Mouse (Mus musculus): Measurements from ENCODE around the gene Arhgap5. TPM values are rescaled to one million over a fixed set of nuclear protein-coding genes. Genes with fewer than 3 reads are reported as not detected.

The Arhgap5 gene
- 9.9 and 10.6 TPM in 2 replicates for polyA plus RNA-seq (2015; fragmentation: Nextera tagmentation; extraction: Ambion mirVana)

- Histone ChIP-seq H3K36me3 (ENCODE audit: control insufficient read depth, insufficient read depth) (no peaks in the 10 kb centered on the region), H3K27ac (ENCODE audit: low read length) (peak within 1 kb of the TSS; percentile 90), H3K27me3 (ENCODE audit: control insufficient read depth, insufficient read depth, low read depth, low read length) (peaks cover 7% of the 10 kb centered on the region), H3K9me3 (replicated peaks; ENCODE audit: control insufficient read depth, low read length) (no peaks in the 10 kb centered on the region), H3K9ac (ENCODE audit: low read depth, low read length) (peak within 1 kb of the TSS; percentile 81), H3K4me2 (ENCODE audit: low read depth, low read length) (peak within 1 kb of the TSS; percentile 90), H3K4me3 (ENCODE audit: low read depth, low read length) (peak within 1 kb of the TSS; percentile 83), H3K4me1 (ENCODE audit: control insufficient read depth, low read depth, low read length) (no peaks in the 10 kb centered on the region; the same call in 1 of the 2 replicates)
- 0% methylated on average over 73 of the region's 119 CpGs for WGBS (ENCODE audit: insufficient replicate concordance)
- peak; percentile 90 for ATAC-seq (ENCODE audit: low read depth)
These were observed at the start of gene Arhgap5 for GRCm38 (mm10) chr12:52503456-52504320. TSS of gene Arhgap5 (plus strand) at chr12:52503972.

- Histone ChIP-seq H3K4me1 (ENCODE audit: control insufficient read depth, low read depth, low read length) (no peaks in the 10 kb centered on the region), H3K4me3 (ENCODE audit: low read depth, low read length) (no peak overlapping the region), H3K9ac (ENCODE audit: low read depth, low read length) (no peak overlapping the region), H3K4me2 (ENCODE audit: low read depth, low read length) (no peak overlapping the region), H3K9me3 (replicated peaks; ENCODE audit: control insufficient read depth, low read length) (no peaks in the 10 kb centered on the region), H3K27ac (ENCODE audit: low read length) (no peak overlapping the region), H3K27me3 (ENCODE audit: control insufficient read depth, insufficient read depth, low read depth, low read length) (no peaks in the 10 kb centered on the region), H3K36me3 (ENCODE audit: control insufficient read depth, insufficient read depth) (no peaks in the 10 kb centered on the region)
- ATAC-seq (ENCODE audit: low read depth), result peak; percentile 73
These were observed 39.2 kb upstream of the Arhgap5 start for GRCm38 (mm10) chr12:52464593-52464992.

- Histone ChIP-seq H3K4me3 (ENCODE audit: low read depth, low read length) (no peak overlapping the region), H3K36me3 (ENCODE audit: control insufficient read depth, insufficient read depth) (no peaks in the 10 kb centered on the region), H3K4me1 (ENCODE audit: control insufficient read depth, low read depth, low read length) (no peaks in the 10 kb centered on the region), H3K27ac (ENCODE audit: low read length) (no peak overlapping the region), H3K4me2 (ENCODE audit: low read depth, low read length) (no peak overlapping the region), H3K9ac (ENCODE audit: low read depth, low read length) (no peak overlapping the region), H3K9me3 (replicated peaks; ENCODE audit: control insufficient read depth, low read length) (no peaks in the 10 kb centered on the region), H3K27me3 (ENCODE audit: control insufficient read depth, insufficient read depth, low read depth, low read length) (no peaks in the 10 kb centered on the region)
- WGBS (ENCODE audit: insufficient replicate concordance), result 66% methylated on average over 4 of the region's 4 CpGs
- no peak for ATAC-seq (ENCODE audit: low read depth)
These were observed 32.2 kb upstream of the Arhgap5 start for GRCm38 (mm10) chr12:52471621-52472020.

- H3K4me3 ChIP-seq (ENCODE audit: low read depth, low read length), result peak overlapping the region; percentile 1; the same call in 1 of the 2 replicates
- no peaks in the 10 kb centered on the region for H3K9me3 ChIP-seq (replicated peaks; ENCODE audit: control insufficient read depth, low read length)
- H3K4me1 ChIP-seq (ENCODE audit: control insufficient read depth, low read depth, low read length), result no peaks in the 10 kb centered on the region
- WGBS (ENCODE audit: insufficient replicate concordance), result 30% methylated on average over 18 of the region's 18 CpGs
- no peaks in the 10 kb centered on the region for H3K27me3 ChIP-seq (ENCODE audit: control insufficient read depth, insufficient read depth, low read depth, low read length)
- no peaks in the 10 kb centered on the region for H3K36me3 ChIP-seq (ENCODE audit: control insufficient read depth, insufficient read depth)
- no peak overlapping the region for H3K9ac ChIP-seq (ENCODE audit: low read depth, low read length)
- peak overlapping the region; percentile 34 for H3K4me2 ChIP-seq (ENCODE audit: low read depth, low read length)
- peak; percentile 68; the same call in 1 of the 2 replicates for ATAC-seq (ENCODE audit: low read depth)
- 0 out of 2 replicates have a peak overlapping the region, but pooled peaks have one; percentile 12 for H3K27ac ChIP-seq (ENCODE audit: low read length)
These were observed 29.5 kb upstream of the Arhgap5 start for GRCm38 (mm10) chr12:52473988-52474968.

- Histone ChIP-seq H3K9me3 (replicated peaks; ENCODE audit: control insufficient read depth, low read length) (no peaks in the 10 kb centered on the region), H3K4me3 (ENCODE audit: low read depth, low read length) (no peak overlapping the region), H3K4me2 (ENCODE audit: low read depth, low read length) (no peak overlapping the region), H3K27me3 (ENCODE audit: control insufficient read depth, insufficient read depth, low read depth, low read length) (no peaks in the 10 kb centered on the region), H3K9ac (ENCODE audit: low read depth, low read length) (no peak overlapping the region), H3K27ac (ENCODE audit: low read length) (no peak overlapping the region), H3K4me1 (ENCODE audit: control insufficient read depth, low read depth, low read length) (no peaks in the 10 kb centered on the region), H3K36me3 (ENCODE audit: control insufficient read depth, insufficient read depth) (no peaks in the 10 kb centered on the region)
- WGBS (ENCODE audit: insufficient replicate concordance), result 85% methylated on average over 6 of the region's 6 CpGs
- ATAC-seq (ENCODE audit: low read depth), result no peak
These were observed 27.7 kb upstream of the Arhgap5 start for GRCm38 (mm10) chr12:52476036-52476435.

GRCm38 (mm10) chr12:52478611-52479010 lies 25.2 kb upstream of the Arhgap5 start:
- ATAC-seq (ENCODE audit: low read depth), result no peak
- Histone ChIP-seq H3K9ac (ENCODE audit: low read depth, low read length) (no peak overlapping the region), H3K9me3 (replicated peaks; ENCODE audit: control insufficient read depth, low read length) (no peaks in the 10 kb centered on the region)

GRCm38 (mm10) chr12:52479323-52479722 lies 24.4 kb upstream of the Arhgap5 start:
- H3K4me1 ChIP-seq (ENCODE audit: control insufficient read depth, low read depth, low read length), result no peaks in the 10 kb centered on the region
- no peak overlapping the region for H3K27ac ChIP-seq (ENCODE audit: low read length)
- no peak overlapping the region for H3K9ac ChIP-seq (ENCODE audit: low read depth, low read length)
- H3K27me3 ChIP-seq (ENCODE audit: control insufficient read depth, insufficient read depth, low read depth, low read length), result no peaks in the 10 kb centered on the region
- WGBS (ENCODE audit: insufficient replicate concordance), result 43% methylated on average over 6 of the region's 6 CpGs
- no peak overlapping the region for H3K4me3 ChIP-seq (ENCODE audit: low read depth, low read length)
- H3K4me2 ChIP-seq (ENCODE audit: low read depth, low read length), result no peak overlapping the region
- H3K36me3 ChIP-seq (ENCODE audit: control insufficient read depth, insufficient read depth), result no peaks in the 10 kb centered on the region
- H3K9me3 ChIP-seq (replicated peaks; ENCODE audit: control insufficient read depth, low read length), result no peaks in the 10 kb centered on the region
- no peak for ATAC-seq (ENCODE audit: low read depth)

More at GRCm38 (mm10) chr12:52478611-52479010, 25.2 kb upstream of the Arhgap5 start:
- Histone ChIP-seq H3K27ac (ENCODE audit: low read length) (no peak overlapping the region), H3K27me3 (ENCODE audit: control insufficient read depth, insufficient read depth, low read depth, low read length) (no peaks in the 10 kb centered on the region), H3K4me1 (ENCODE audit: control insufficient read depth, low read depth, low read length) (no peaks in the 10 kb centered on the region), H3K4me3 (ENCODE audit: low read depth, low read length) (no peak overlapping the region), H3K36me3 (ENCODE audit: control insufficient read depth, insufficient read depth) (no peaks in the 10 kb centered on the region), H3K4me2 (ENCODE audit: low read depth, low read length) (no peak overlapping the region)
- 74% methylated on average over 8 of the region's 8 CpGs for WGBS (ENCODE audit: insufficient replicate concordance)

- no peak for ATAC-seq (ENCODE audit: low read depth)
- H3K4me3 ChIP-seq (ENCODE audit: low read depth, low read length), result no peak overlapping the region
- H3K36me3 ChIP-seq (ENCODE audit: control insufficient read depth, insufficient read depth), result no peaks in the 10 kb centered on the region
- no peaks in the 10 kb centered on the region for H3K27me3 ChIP-seq (ENCODE audit: control insufficient read depth, insufficient read depth, low read depth, low read length)
- H3K9ac ChIP-seq (ENCODE audit: low read depth, low read length), result no peak overlapping the region
- 73% methylated on average over 9 of the region's 9 CpGs for WGBS (ENCODE audit: insufficient replicate concordance)
- no peaks in the 10 kb centered on the region for H3K9me3 ChIP-seq (replicated peaks; ENCODE audit: control insufficient read depth, low read length)
- H3K4me1 ChIP-seq (ENCODE audit: control insufficient read depth, low read depth, low read length), result no peaks in the 10 kb centered on the region
- H3K27ac ChIP-seq (ENCODE audit: low read length), result no peak overlapping the region
- H3K4me2 ChIP-seq (ENCODE audit: low read depth, low read length), result no peak overlapping the region
These were observed 22.9 kb upstream of the Arhgap5 start for GRCm38 (mm10) chr12:52480851-52481250.
